Mouse (Mus musculus) forebrain, embryonic 14.5 days (tissue): ENCODE data around the gene Masp2. TPM values are rescaled to one million over a fixed set of nuclear protein-coding genes. Genes with fewer than 3 reads are reported as not detected.

Source experiments
- ATAC-seq: fragments of 200-750 bp; cut with Nextera tagmentation; 2 replicates; pipeline ENCODE4 v1.8.0; 2017; ENCODE audit warnings: mild to moderate bottlenecking, moderate library complexity
- DNase-seq: peaks from one replicate; pipeline ENCODE4 v3.0.0-alpha.2; 2015; ENCODE audit warnings: low spot score
- H3K27ac ChIP-seq: fragments of 300-500 bp; sonication (generic); 2 replicates; pipeline ENCODE4 v1.5.1; 2014; ENCODE audit warnings: low read depth, mild to moderate bottlenecking, control low read depth, low read length, moderate library complexity
- H3K27me3 ChIP-seq: fragments of 300-500 bp; sonication (generic); replicated peaks from 2 replicates; pipeline ENCODE4 v1.6.1; 2014; ENCODE audit warnings: low read length, control low read depth, mixed read lengths; ENCODE audit not compliant: control insufficient read depth, insufficient read depth
- H3K36me3 ChIP-seq: fragments of 300-500 bp; sonication (generic); 2 replicates; pipeline ENCODE4 v1.6.1; 2014; ENCODE audit warnings: low read length, control low read depth; ENCODE audit not compliant: control insufficient read depth, insufficient read depth
- H3K4me1 ChIP-seq: fragments of 300-500 bp; sonication (generic); 2 replicates; pipeline ENCODE4 v1.6.1; 2014; ENCODE audit warnings: antibody characterized with exemption, low read length, control low read depth; ENCODE audit not compliant: control insufficient read depth, insufficient read depth
- H3K4me2 ChIP-seq: fragments of 300-500 bp; sonication (generic); 2 replicates; pipeline ENCODE4 v1.6.1; 2014; ENCODE audit warnings: mild to moderate bottlenecking, control low read depth, low read length
- H3K4me3 ChIP-seq: fragments of 300-500 bp; sonication (generic); 2 replicates; pipeline ENCODE4 v1.5.1; 2014; ENCODE audit warnings: low read depth, low read length, control low read depth
- H3K9ac ChIP-seq: fragments of 300-500 bp; sonication (generic); 2 replicates; pipeline ENCODE4 v1.6.1; 2014; ENCODE audit warnings: mild to moderate bottlenecking, low read length, control low read depth, moderate library complexity
- H3K9me3 ChIP-seq: fragments of 300-500 bp; sonication (generic); replicated peaks from 2 replicates; pipeline ENCODE4 v1.6.1; 2016; ENCODE audit warnings: low read length, control low read depth, mixed read lengths; ENCODE audit not compliant: control insufficient read depth
- WGBS: fragments of 180-500 bp; shearing (Covaris S2); extraction: QIAGEN DNeasy Blood & Tissue Kit; methylation state at CpG from one replicate; pipeline ENCODE4 v1.1.7; 2014; 5-methylcytosine and 5-hydroxymethylcytosine counted together
- polyA plus RNA-seq: library from polyadenylated mRNA; unstranded; fragments of >200 nt; fragmentation: Nextera tagmentation; extraction: Ambion mirVana; gene quantifications from 2 replicates; pipeline ENCODE4 v1.2.1, GENCODE M21; 2014

Masp2 gene
- polyA plus RNA-seq, 1 experiment from 2014 or later, result not detected

DNA sequence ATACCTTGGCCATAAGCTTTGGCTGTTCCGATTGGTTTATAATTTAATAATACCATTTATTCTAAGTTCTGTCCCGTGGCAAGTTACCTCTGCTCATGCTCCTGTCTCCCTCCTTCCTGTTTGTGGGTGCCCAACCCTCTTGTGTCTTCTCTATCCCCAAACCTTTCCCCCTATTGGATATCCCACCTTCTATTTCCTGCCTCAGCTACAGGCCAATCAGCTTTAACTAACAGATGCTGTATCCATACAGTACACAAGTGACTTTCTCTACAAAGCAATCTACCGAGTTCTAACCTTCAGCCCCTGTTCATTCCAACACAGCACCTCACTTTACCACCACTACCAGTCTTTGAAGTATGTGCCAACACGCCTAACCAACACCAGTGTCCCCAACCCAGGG, 21.3 kb downstream of the Masp2 start:
- DNase-seq, result no peak
- no peak for ATAC-seq
- H3K36me3 ChIP-seq, result peaks cover 65% of the 10 kb centered on the region
- WGBS, result 95% methylated on average over 4 of the region's 4 CpGs
- no peaks in the 10 kb centered on the region for H3K27me3 ChIP-seq
- no peak overlapping the region for H3K4me3 ChIP-seq
- no peak overlapping the region for H3K4me2 ChIP-seq
- peaks cover 10% of the 10 kb centered on the region for H3K4me1 ChIP-seq
- no peaks in the 10 kb centered on the region for H3K9me3 ChIP-seq
- H3K9ac ChIP-seq, result no peak overlapping the region
- H3K27ac ChIP-seq, result no peak overlapping the region

DNA sequence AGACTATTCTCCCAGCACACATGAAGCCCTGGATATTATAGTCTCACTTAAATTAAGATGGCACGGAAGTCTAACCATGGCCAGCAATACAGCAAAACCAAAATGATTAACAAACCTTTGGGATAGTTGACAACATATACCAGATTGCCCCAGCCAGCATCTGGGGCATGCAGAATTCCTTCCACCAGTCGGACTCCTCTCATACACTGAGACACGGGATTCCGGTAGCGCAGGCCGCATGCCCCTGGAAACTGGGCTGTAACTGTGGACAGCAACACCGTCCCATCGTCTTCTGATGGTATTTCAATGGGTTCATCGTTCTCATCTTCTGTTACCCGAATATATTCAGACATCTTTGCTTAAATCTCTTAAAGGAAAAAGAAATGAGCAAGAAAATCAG, 22.7 kb downstream of the Masp2 start:
- peak overlapping the region; percentile 100; the same call in 1 of the 2 replicates for H3K4me3 ChIP-seq
- H3K4me2 ChIP-seq, result peak overlapping the region; percentile 91
- no peak overlapping the region for H3K9ac ChIP-seq
- no peak overlapping the region for H3K27ac ChIP-seq
- H3K4me1 ChIP-seq, result peaks cover 10% of the 10 kb centered on the region
- H3K27me3 ChIP-seq, result no peaks in the 10 kb centered on the region
- peaks cover 51% of the 10 kb centered on the region for H3K36me3 ChIP-seq
- H3K9me3 ChIP-seq, result no peaks in the 10 kb centered on the region
- no peak for ATAC-seq
- DNase-seq, result no peak
- WGBS, result 87% methylated on average over 10 of the region's 10 CpGs

DNA sequence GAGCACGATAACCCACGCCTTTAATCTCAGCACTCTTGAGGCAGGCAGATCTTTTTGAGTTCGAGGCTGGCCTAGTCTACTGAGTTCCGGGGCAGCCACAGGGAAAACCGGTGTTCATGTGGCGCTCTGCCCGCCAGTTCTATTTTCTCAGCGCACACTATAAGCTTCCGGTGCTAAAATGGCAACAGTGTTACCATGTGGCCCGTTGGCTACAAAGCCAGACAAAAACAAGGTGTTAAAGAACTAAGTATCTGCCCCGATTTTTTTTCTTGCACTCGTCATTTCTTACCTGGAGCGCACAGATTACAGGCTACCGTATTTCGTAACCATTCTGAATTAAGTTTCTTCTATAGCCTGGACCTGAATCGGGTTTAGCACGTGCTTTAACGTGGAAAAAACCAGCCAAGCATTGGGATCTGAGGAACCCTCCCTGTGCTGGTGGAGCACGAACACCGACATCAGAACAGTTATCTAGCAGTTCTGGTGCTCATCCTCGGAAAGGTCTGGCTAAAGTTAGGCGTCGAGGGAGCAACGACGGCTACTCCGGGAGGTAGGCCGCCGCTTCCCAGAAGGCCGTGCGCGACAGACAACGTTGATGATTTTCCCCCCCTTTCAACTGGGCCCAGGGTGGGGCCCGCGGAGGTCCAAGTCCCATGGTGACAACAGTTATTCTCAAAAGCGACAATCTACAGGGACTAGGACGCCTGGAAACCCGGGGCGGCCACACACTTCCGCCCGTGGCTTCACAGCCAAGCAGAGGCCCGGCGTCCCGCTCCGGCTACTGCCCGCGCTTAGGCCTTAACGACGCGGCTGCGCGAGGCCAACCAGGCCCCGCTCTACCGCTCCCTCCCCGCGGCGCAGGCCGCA, 23.6 kb downstream of the Masp2 start:
- Histone ChIP-seq H3K4me2 (peak overlapping the region; percentile 91), H3K9ac (peak overlapping the region; percentile 99), H3K4me3 (peak overlapping the region; percentile 100), H3K36me3 (peaks cover 43% of the 10 kb centered on the region), H3K27me3 (no peaks in the 10 kb centered on the region), H3K27ac (peak overlapping the region; percentile 96), H3K4me1 (peaks cover 10% of the 10 kb centered on the region), H3K9me3 (no peaks in the 10 kb centered on the region)
- peak; percentile 70 for ATAC-seq
- DNase-seq, result peak; percentile 62
- under 1% methylated on average over 57 of the region's 57 CpGs for WGBS

DNA sequence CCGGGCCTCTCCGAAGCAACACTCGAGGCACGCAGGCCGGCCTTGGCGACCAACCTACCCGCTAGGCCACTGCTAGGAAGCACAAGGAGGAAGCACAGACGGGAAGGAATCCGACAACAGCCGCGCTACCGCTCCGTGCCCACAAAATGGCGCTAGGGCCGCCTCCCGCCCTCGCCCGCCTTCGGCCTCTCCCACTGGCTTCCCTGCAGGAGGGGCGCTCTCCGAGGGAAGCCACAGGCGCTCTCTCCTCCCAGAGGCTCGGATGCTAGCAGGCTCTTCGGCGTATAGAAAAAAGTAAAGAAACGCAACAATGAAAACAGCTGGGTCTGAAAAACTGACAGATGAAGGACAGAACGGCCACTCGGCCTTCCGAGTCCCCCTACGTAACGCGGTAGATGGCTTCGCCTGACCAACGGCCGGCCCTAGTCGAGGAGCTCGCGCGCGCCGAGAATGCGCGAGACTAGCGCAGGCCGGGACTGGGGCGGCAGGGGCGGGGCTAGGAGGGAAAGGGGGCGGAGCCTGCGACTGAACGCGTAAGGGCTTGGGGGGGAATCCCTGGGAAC, 24.4 kb downstream of the Masp2 start, which contains the start of gene Tardbp:
Tardbp (minus strand) TSS at position 397 of the 563 bp plus-strand sequence.
- peak within 1 kb of the TSS; percentile 99 for H3K9ac ChIP-seq
- WGBS, result under 1% methylated on average over 51 of the region's 51 CpGs
- ATAC-seq, result peak; percentile 98
- H3K4me3 ChIP-seq, result peak within 1 kb of the TSS; percentile 100
- H3K36me3 ChIP-seq, result peaks cover 36% of the 10 kb centered on the region
- H3K4me2 ChIP-seq, result peak within 1 kb of the TSS; percentile 91
- H3K27me3 ChIP-seq, result no peaks in the 10 kb centered on the region
- peak; percentile 98 for DNase-seq
- H3K4me1 ChIP-seq, result peaks cover 10% of the 10 kb centered on the region
- H3K9me3 ChIP-seq, result no peaks in the 10 kb centered on the region
- H3K27ac ChIP-seq, result peak within 1 kb of the TSS; percentile 96

DNA sequence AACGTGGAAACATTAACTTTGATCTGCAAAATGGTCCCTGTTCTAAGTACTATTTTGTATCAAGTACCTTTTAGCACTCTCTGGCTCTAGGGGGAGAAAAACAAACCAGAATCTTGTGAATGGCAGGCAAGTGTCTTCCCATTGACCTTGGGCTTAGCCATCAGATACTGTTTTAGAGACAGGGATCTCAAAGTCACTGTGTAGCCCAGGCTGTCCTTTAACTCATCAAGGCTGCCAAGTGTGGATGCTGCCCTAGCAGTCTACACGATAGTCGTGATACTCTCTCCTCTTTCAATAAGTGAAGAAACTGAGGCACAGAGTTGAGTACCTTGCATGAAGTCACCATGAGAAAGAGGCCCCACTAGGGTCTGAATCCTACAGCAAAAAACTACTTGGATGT, 24.9 kb downstream of the Masp2 start:
- DNase-seq (no peak), ATAC-seq (peak; percentile 13)
- peak overlapping the region; percentile 91 for H3K4me2 ChIP-seq
- WGBS, result 63% methylated on average over 3 of the region's 3 CpGs
- H3K4me1 ChIP-seq, result peaks cover 10% of the 10 kb centered on the region
- peak overlapping the region; percentile 53; the same call in 1 of the 2 replicates for H3K9ac ChIP-seq
- peaks cover 30% of the 10 kb centered on the region for H3K36me3 ChIP-seq
- H3K27ac ChIP-seq, result no peak overlapping the region
- H3K27me3 ChIP-seq, result no peaks in the 10 kb centered on the region
- H3K9me3 ChIP-seq, result no peaks in the 10 kb centered on the region
- H3K4me3 ChIP-seq, result peak overlapping the region; percentile 100; the same call in 1 of the 2 replicates

DNA sequence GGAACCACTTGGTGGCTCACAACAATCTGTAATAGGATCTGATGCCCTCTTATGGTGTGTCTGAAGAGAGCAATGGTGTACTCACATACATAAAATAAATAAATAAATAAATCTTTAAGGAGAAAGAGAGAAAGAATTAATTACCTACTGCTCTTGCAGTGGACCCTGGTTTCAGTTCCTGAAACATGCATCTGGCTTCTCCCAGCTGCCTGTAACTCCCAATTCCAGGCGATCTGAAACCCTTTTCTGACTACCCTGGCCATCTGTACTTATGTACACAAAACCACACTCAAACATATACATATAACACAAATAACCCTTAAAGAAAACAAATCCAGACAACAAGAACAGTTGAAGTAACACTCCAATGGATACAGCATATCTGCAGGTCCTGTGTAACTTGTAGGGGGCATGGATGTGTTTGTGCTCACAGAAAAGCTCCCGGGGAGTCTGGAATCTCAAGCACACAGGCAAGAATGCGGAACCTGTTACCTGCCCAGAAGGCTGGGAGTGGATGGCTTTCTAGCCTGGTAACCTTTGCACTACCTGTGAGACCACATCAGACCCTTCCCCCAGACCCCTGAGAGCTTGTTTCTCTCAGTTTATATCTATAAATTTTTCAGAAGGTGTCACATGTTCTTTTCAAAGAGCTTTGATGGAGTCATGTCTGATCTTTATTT, 29.8 kb downstream of the Masp2 start:
- Histone ChIP-seq H3K27me3 (no peaks in the 10 kb centered on the region), H3K4me1 (no peaks in the 10 kb centered on the region), H3K4me3 (no peak overlapping the region), H3K36me3 (no peaks in the 10 kb centered on the region), H3K9ac (no peak overlapping the region), H3K27ac (no peak overlapping the region), H3K4me2 (no peak overlapping the region), H3K9me3 (no peaks in the 10 kb centered on the region)
- DNase-seq (no peak), ATAC-seq (no peak)
- WGBS, result 76% methylated on average over 3 of the region's 3 CpGs

DNA sequence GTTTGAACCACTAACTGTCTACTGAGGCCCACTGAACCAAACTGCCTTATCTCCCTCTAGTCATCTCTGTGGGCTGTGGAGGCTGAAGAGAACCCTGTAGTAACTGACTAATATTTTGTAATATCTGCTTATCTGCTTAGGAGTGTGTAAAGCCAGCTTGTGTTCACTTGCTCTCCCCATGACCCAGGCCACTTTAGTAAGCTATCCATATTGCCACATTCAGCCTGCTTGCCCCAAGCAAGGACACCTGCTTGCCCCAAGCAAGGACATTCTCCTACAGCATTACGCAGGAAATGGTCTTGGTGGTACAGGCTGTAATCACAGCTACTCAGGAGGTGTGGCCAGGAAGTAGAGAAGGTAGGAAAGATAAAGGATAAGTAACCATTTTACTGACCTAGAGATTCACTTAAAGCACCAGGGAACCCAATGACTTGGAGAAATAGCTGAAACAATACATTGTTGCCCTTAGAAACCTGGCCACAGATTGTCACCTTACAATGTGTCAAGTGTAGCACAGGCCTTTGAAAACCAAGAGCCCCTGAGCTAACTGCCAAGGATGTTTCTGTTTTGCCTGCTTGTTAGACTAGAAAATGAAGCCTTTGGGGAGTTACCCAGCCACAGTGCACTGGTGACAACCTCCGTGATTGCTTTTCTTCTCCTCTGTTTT, 31.2 kb downstream of the Masp2 start:
- Histone ChIP-seq H3K36me3 (no peaks in the 10 kb centered on the region), H3K27me3 (no peaks in the 10 kb centered on the region), H3K27ac (no peak overlapping the region), H3K9me3 (no peaks in the 10 kb centered on the region), H3K9ac (no peak overlapping the region), H3K4me2 (no peak overlapping the region), H3K4me1 (no peaks in the 10 kb centered on the region), H3K4me3 (no peak overlapping the region)
- 84% methylated on average over 2 of the region's 2 CpGs for WGBS
- ATAC-seq (no peak), DNase-seq (no peak)

DNA sequence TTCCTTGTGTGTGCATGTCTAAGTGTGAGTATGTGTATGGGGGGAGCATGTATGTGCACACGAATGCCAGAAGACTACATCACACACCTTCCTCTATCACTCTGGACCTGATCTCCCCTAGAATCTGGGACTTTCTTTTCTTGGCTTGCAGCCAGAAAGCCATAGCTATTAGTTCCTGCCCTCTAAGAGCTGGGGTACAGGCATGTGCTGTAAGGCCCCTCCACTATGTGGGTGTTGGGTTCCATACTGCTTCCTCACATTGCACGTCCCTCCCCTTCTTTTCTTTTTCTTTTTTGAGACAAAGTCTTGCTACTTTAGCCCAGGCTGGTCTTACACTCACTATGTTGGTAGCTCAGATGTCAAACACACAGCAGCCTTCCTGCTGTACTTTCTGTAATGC, 33.0 kb downstream of the Masp2 start:
- H3K4me1 ChIP-seq, result no peaks in the 10 kb centered on the region
- H3K4me2 ChIP-seq, result no peak overlapping the region
- WGBS, result 74% methylated on average over 2 of the region's 2 CpGs
- ATAC-seq, result no peak
- no peak for DNase-seq
- H3K27me3 ChIP-seq, result no peaks in the 10 kb centered on the region
- no peaks in the 10 kb centered on the region for H3K36me3 ChIP-seq
- no peak overlapping the region for H3K27ac ChIP-seq
- no peaks in the 10 kb centered on the region for H3K9me3 ChIP-seq
- no peak overlapping the region for H3K4me3 ChIP-seq
- H3K9ac ChIP-seq, result no peak overlapping the region
